Mouse (Mus musculus) liver, embryonic 13.5 days (tissue): Measurements from ENCODE around the gene Ift80. TPM values are rescaled to one million over a fixed set of nuclear protein-coding genes. Genes with fewer than 3 reads are reported as not detected.
A peak's percentile ranks its signal among the peaks of the same experiment; 100 is the strongest.

ENCODE experiments used
- ATAC-seq: fragments of 200-750 bp; cut with Nextera tagmentation; 2 replicates; pipeline ENCODE4 v1.8.0; 2017; ENCODE audit warnings: low read depth, mild to moderate bottlenecking, moderate number of reproducible peaks, moderate library complexity
- DNase-seq: peaks from one replicate; pipeline ENCODE4 v3.0.0; 2022
- H3K27ac ChIP-seq: fragments of 300-500 bp; sonication (generic); 2 replicates; pipeline ENCODE4 v1.5.1; 2015; ENCODE audit warnings: moderate library complexity, mild to moderate bottlenecking, inconsistent platforms
- H3K27me3 ChIP-seq: fragments of 300-500 bp; sonication (generic); 2 replicates; pipeline ENCODE4 v1.6.1; 2015; ENCODE audit warnings: mild to moderate bottlenecking, inconsistent platforms
- H3K36me3 ChIP-seq: fragments of 300-500 bp; sonication (generic); 2 replicates; pipeline ENCODE4 v1.6.1; 2015; ENCODE audit warnings: mild to moderate bottlenecking, inconsistent platforms
- H3K4me1 ChIP-seq: fragments of 300-500 bp; sonication (generic); replicated peaks from 2 replicates; pipeline ENCODE4 v1.6.1; 2015; ENCODE audit warnings: inconsistent platforms
- H3K4me2 ChIP-seq: fragments of 300-500 bp; sonication (generic); 2 replicates; pipeline ENCODE4 v1.6.1; 2015; ENCODE audit warnings: inconsistent platforms, mild to moderate bottlenecking, moderate library complexity
- H3K4me3 ChIP-seq: fragments of 300-500 bp; sonication (generic); replicated peaks from 2 replicates; pipeline ENCODE4 v1.5.1; 2015; ENCODE audit warnings: mild to moderate bottlenecking, inconsistent platforms
- H3K9ac ChIP-seq: fragments of 300-500 bp; sonication (generic); 2 replicates; pipeline ENCODE4 v1.6.1; 2015; ENCODE audit warnings: mild to moderate bottlenecking, inconsistent platforms
- H3K9me3 ChIP-seq: fragments of 300-500 bp; sonication (generic); replicated peaks from 2 replicates; pipeline ENCODE4 v1.6.1; 2016; ENCODE audit warnings: inconsistent platforms
- WGBS: fragments of 180-500 bp; shearing (Covaris S2); methylation state at CpG from one replicate; pipeline ENCODE4 v1.1.7; 2015; ENCODE audit not compliant: insufficient replicate concordance; 5-methylcytosine and 5-hydroxymethylcytosine counted together
- polyA plus RNA-seq: library from polyadenylated mRNA; unstranded; fragments of >200 nt; fragmentation: Nextera tagmentation; extraction: Ambion mirVana; gene quantifications from 2 replicates; pipeline ENCODE4 v1.2.1, GENCODE M21; 2015

Ift80 gene
- polyA plus RNA-seq, 1 experiment from 2014 or later, result 5.9 TPM

GRCm38 (mm10) chr3:68980898-68981297, 23.5 kb downstream of the Ift80 start:
- H3K27ac ChIP-seq, result no peak overlapping the region
- H3K9me3 ChIP-seq, result no peaks in the 10 kb centered on the region
- H3K4me3 ChIP-seq, result no peak overlapping the region
- DNase-seq (no peak), ATAC-seq (no peak)
- H3K4me2 ChIP-seq, result no peak overlapping the region
- peaks cover 9% of the 10 kb centered on the region; the same call in 1 of the 2 replicates for H3K36me3 ChIP-seq
- no peak overlapping the region for H3K9ac ChIP-seq
- H3K27me3 ChIP-seq, result no peaks in the 10 kb centered on the region
- peaks cover 49% of the 10 kb centered on the region for H3K4me1 ChIP-seq
- WGBS, result 56% methylated on average over 9 of the region's 9 CpGs

GRCm38 (mm10) chr3:68979187-68979586, 25.2 kb downstream of the Ift80 start:
- H3K27ac ChIP-seq, result peak overlapping the region; percentile 53
- DNase-seq, result peak; percentile 55
- WGBS, result 45% methylated on average over 10 of the region's 10 CpGs
- H3K9ac ChIP-seq, result no peak overlapping the region
- peak overlapping the region; percentile 23 for H3K4me2 ChIP-seq
- no peak overlapping the region for H3K4me3 ChIP-seq
- no peaks in the 10 kb centered on the region for H3K9me3 ChIP-seq
- H3K4me1 ChIP-seq, result peaks cover 62% of the 10 kb centered on the region
- peak; percentile 58 for ATAC-seq
- 0 out of 2 replicates have a peak, but pooled peaks cover 3% of the 10 kb centered on the region for H3K36me3 ChIP-seq
- no peaks in the 10 kb centered on the region for H3K27me3 ChIP-seq

- ATAC-seq (no peak), DNase-seq (no peak)
- Histone ChIP-seq H3K9ac (no peak overlapping the region), H3K36me3 (peaks cover 10% of the 10 kb centered on the region; the same call in 1 of the 2 replicates), H3K27me3 (no peaks in the 10 kb centered on the region), H3K4me2 (no peak overlapping the region), H3K4me1 (peaks cover 64% of the 10 kb centered on the region), H3K9me3 (no peaks in the 10 kb centered on the region), H3K4me3 (no peak overlapping the region), H3K27ac (no peak overlapping the region)
- WGBS, result 48% methylated on average over 4 of the region's 4 CpGs
These were observed 26.7 kb downstream of the Ift80 start for GRCm38 (mm10) chr3:68977696-68978095.

- WGBS, result 22% methylated on average over 9 of the region's 9 CpGs
- ATAC-seq (peak; percentile 96), DNase-seq (peak; percentile 45)
- Histone ChIP-seq H3K27ac (peak overlapping the region; percentile 89), H3K9me3 (no peaks in the 10 kb centered on the region), H3K9ac (peak overlapping the region; percentile 60), H3K4me1 (peaks cover 60% of the 10 kb centered on the region), H3K36me3 (peaks cover 7% of the 10 kb centered on the region), H3K27me3 (no peaks in the 10 kb centered on the region), H3K4me3 (no peak overlapping the region), H3K4me2 (peak overlapping the region; percentile 56)
These were observed 28.6 kb downstream of the Ift80 start for GRCm38 (mm10) chr3:68975533-68976490.

- no peaks in the 10 kb centered on the region for H3K9me3 ChIP-seq
- peak overlapping the region; percentile 89 for H3K27ac ChIP-seq
- peaks cover 54% of the 10 kb centered on the region for H3K4me1 ChIP-seq
- H3K4me2 ChIP-seq, result peak overlapping the region; percentile 56
- no peak overlapping the region for H3K4me3 ChIP-seq
- peaks cover 11% of the 10 kb centered on the region for H3K36me3 ChIP-seq
- 77% methylated on average over 8 of the region's 8 CpGs for WGBS
- ATAC-seq (no peak), DNase-seq (no peak)
- H3K27me3 ChIP-seq, result no peaks in the 10 kb centered on the region
- peak overlapping the region; percentile 60; the same call in 1 of the 2 replicates for H3K9ac ChIP-seq
These were observed 29.5 kb downstream of the Ift80 start for GRCm38 (mm10) chr3:68974639-68975532.

- DNase-seq (no peak), ATAC-seq (no peak)
- no peak overlapping the region for H3K4me3 ChIP-seq
- no peaks in the 10 kb centered on the region for H3K9me3 ChIP-seq
- no peak overlapping the region for H3K4me2 ChIP-seq
- H3K4me1 ChIP-seq, result peaks cover 42% of the 10 kb centered on the region
- no peak overlapping the region for H3K27ac ChIP-seq
- H3K9ac ChIP-seq, result no peak overlapping the region
- WGBS, result 62% methylated on average over 1 of the region's 1 CpGs
- no peaks in the 10 kb centered on the region for H3K27me3 ChIP-seq
- H3K36me3 ChIP-seq, result peaks cover 11% of the 10 kb centered on the region
These were observed 30.8 kb downstream of the Ift80 start for GRCm38 (mm10) chr3:68973574-68973973.

GRCm38 (mm10) chr3:68969091-68969590, 35.2 kb downstream of the Ift80 start:
- DNase-seq, result no peak
- Histone ChIP-seq H3K4me2 (no peak overlapping the region), H3K4me1 (peaks cover 12% of the 10 kb centered on the region), H3K4me3 (no peak overlapping the region), H3K27ac (no peak overlapping the region), H3K9ac (no peak overlapping the region), H3K9me3 (peaks cover 6% of the 10 kb centered on the region; the same call in 1 of the 2 replicates), H3K36me3 (peaks cover 37% of the 10 kb centered on the region), H3K27me3 (no peaks in the 10 kb centered on the region)
- ATAC-seq, result no peak
- WGBS, result 85% methylated on average over 3 of the region's 3 CpGs

- H3K27ac ChIP-seq, result no peak overlapping the region
- peaks cover 34% of the 10 kb centered on the region for H3K36me3 ChIP-seq
- no peak overlapping the region for H3K4me3 ChIP-seq
- peaks cover 6% of the 10 kb centered on the region; the same call in 1 of the 2 replicates for H3K9me3 ChIP-seq
- DNase-seq (no peak), ATAC-seq (no peak)
- H3K4me2 ChIP-seq, result no peak overlapping the region
- 11% methylated on average over 6 of the region's 6 CpGs for WGBS
- H3K9ac ChIP-seq, result no peak overlapping the region
- no peaks in the 10 kb centered on the region for H3K27me3 ChIP-seq
- H3K4me1 ChIP-seq, result peaks cover 11% of the 10 kb centered on the region
These were observed 37.0 kb downstream of the Ift80 start for GRCm38 (mm10) chr3:68967404-68967803.

- H3K27ac ChIP-seq, result no peak overlapping the region
- WGBS, result 85% methylated on average over 6 of the region's 6 CpGs
- no peak overlapping the region for H3K4me3 ChIP-seq
- H3K27me3 ChIP-seq, result no peaks in the 10 kb centered on the region
- peaks cover 6% of the 10 kb centered on the region; the same call in 1 of the 2 replicates for H3K9me3 ChIP-seq
- peaks cover 11% of the 10 kb centered on the region for H3K4me1 ChIP-seq
- H3K9ac ChIP-seq, result no peak overlapping the region
- ATAC-seq (no peak), DNase-seq (no peak)
- no peak overlapping the region for H3K4me2 ChIP-seq
- H3K36me3 ChIP-seq, result peaks cover 38% of the 10 kb centered on the region
These were observed 37.7 kb downstream of the Ift80 start for GRCm38 (mm10) chr3:68966527-68967285.

GRCm38 (mm10) chr3:68964682-68965081, 39.7 kb downstream of the Ift80 start:
- DNase-seq (no peak), ATAC-seq (no peak)
- H3K4me2 ChIP-seq, result no peak overlapping the region
- no peak overlapping the region for H3K27ac ChIP-seq
- peaks cover 11% of the 10 kb centered on the region for H3K4me1 ChIP-seq
- no peak overlapping the region for H3K9ac ChIP-seq
- H3K9me3 ChIP-seq, result peaks cover 6% of the 10 kb centered on the region; the same call in 1 of the 2 replicates
- H3K27me3 ChIP-seq, result no peaks in the 10 kb centered on the region
- H3K4me3 ChIP-seq, result no peak overlapping the region
- H3K36me3 ChIP-seq, result peaks cover 39% of the 10 kb centered on the region
